Mouse (Mus musculus) 3T3-L1 (cell line): Measurements from ENCODE around the gene Fdxr.

Experiments
- DNase-seq: peaks from one replicate; pipeline ENCODE4 v3.0.0-alpha.2; 2015; ENCODE audit warnings: low read depth, low spot score

Gene Fdxr

GRCm38 (mm10) chr11:115290314-115290713, 13.5 kb upstream of the Fdxr start:
- DNase-seq = no peak

- no peak for DNase-seq
These were observed 13.0 kb upstream of the Fdxr start for GRCm38 (mm10) chr11:115289885-115290284.

- DNase-seq = no peak
These were observed 11.5 kb upstream of the Fdxr start for GRCm38 (mm10) chr11:115288305-115288704.

GRCm38 (mm10) chr11:115287386-115287785, 10.5 kb upstream of the Fdxr start:
- peak; percentile 38 for DNase-seq

GRCm38 (mm10) chr11:115286201-115286993, 9.5 kb upstream of the Fdxr start:
- no peak for DNase-seq

GRCm38 (mm10) chr11:115285282-115285681, 8.4 kb upstream of the Fdxr start:
- no peak for DNase-seq

GRCm38 (mm10) chr11:115283891-115284620, 7.2 kb upstream of the Fdxr start:
- DNase-seq = no peak

GRCm38 (mm10) chr11:115283486-115283765, 6.6 kb upstream of the Fdxr start:
- DNase-seq = no peak

- DNase-seq = no peak
These were observed 6.1 kb upstream of the Fdxr start for GRCm38 (mm10) chr11:115282723-115283485.

GRCm38 (mm10) chr11:115282295-115282694, 5.4 kb upstream of the Fdxr start:
- no peak for DNase-seq

- DNase-seq = peak; percentile 87
These were observed 2.9 kb upstream of the Fdxr start for GRCm38 (mm10) chr11:115279726-115280125.

- DNase-seq = peak; percentile 13
These were observed 1.3 kb upstream of the Fdxr start for GRCm38 (mm10) chr11:115278176-115278575.

GRCm38 (mm10) chr11:115277604-115277975, 740 bp upstream of the Fdxr start:
- DNase-seq = peak; percentile 26

GRCm38 (mm10) chr11:115275954-115276353, 896 bp downstream of the Fdxr start:
- DNase-seq = no peak

- DNase-seq = peak; percentile 28
These were observed 1.3 kb downstream of the Fdxr start for GRCm38 (mm10) chr11:115275509-115275908.

- DNase-seq = no peak
These were observed 2.1 kb downstream of the Fdxr start for GRCm38 (mm10) chr11:115274771-115275170.

- DNase-seq = peak; percentile 72
These were observed 2.7 kb downstream of the Fdxr start for GRCm38 (mm10) chr11:115274178-115274577.

GRCm38 (mm10) chr11:115273735-115274134, 3.1 kb downstream of the Fdxr start:
- no peak for DNase-seq

- DNase-seq = no peak
These were observed 3.9 kb downstream of the Fdxr start for GRCm38 (mm10) chr11:115272894-115273498.

GRCm38 (mm10) chr11:115271481-115271880, 5.4 kb downstream of the Fdxr start:
- no peak for DNase-seq

- no peak for DNase-seq
These were observed 5.8 kb downstream of the Fdxr start for GRCm38 (mm10) chr11:115271052-115271451.
